Mouse (Mus musculus) inflammation-experienced regulatory T-cells, adult 6 months (primary cell): Measurements from ENCODE around the gene Ankub1. TPM values are rescaled to one million over a fixed set of nuclear protein-coding genes. Genes with fewer than 3 reads are reported as not detected.

Experiments used
- ATAC-seq: one replicate; pipeline ENCODE4 v1.8.0; 2017
- polyA plus RNA-seq, 3 experiments: library from polyadenylated mRNA; unstranded; fragments of 100-300 nt; shearing (Covaris generic); gene quantifications; one replicate each; pipeline ENCODE4 v1.2.1; 2017

The Ankub1 gene
- polyA plus RNA-seq, 3 experiments from 2014 or later: 0.35 TPM; not detected in 2

DNA sequence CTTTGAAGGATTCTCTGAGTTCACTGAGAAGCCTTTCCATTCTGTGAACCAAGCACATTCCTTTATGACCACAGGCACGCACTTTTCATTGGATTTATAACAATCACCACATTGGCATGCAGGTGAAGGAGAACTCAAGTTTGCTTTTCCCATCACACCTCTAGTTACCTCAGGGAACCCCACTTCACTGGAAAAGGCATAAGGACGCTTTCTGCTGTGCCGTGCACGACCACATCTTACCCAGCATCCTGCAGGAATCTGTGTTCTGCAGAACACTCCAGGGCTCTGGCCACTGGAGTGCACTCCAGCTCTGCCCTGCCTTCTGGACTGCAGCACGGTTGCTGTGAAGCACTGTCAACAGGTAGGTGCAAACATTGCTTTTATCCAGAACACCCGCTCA is 55.0 kb downstream of the Ankub1 start:
- no peak for ATAC-seq

DNA sequence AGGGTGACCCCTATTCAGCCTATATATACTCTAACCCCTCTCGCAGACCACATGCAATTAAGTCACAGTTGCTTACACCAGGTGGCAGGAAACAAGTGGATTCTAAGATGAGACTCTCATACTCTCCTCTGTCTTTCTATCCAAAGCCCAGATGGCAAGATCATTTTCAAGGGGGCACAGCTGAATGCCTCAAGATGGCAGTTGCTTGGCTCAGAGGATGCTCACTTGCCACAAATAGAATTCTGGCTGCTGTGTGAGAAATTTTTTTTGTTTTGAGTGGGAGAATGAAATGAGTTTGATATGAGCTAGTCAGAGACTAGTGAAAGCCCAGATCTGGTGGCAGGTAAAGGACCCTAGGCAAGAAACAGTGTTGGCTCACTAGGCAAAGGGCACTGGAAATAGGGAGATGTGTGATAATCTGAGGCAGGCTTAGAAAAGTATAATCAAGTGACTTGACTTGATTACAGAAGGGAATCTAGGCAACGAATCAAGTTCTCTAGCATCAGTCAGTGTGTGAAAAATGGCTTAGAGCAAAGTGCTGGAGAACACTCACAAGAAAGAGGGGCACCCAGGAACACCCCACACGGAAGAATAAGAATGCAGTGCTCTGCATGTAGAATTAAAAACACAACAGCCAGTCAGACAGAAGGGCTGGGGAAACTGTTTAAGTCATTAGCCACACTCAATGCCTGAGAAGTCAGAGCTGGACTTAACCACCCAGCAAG is 57.7 kb downstream of the Ankub1 start:
- no peak for ATAC-seq

DNA sequence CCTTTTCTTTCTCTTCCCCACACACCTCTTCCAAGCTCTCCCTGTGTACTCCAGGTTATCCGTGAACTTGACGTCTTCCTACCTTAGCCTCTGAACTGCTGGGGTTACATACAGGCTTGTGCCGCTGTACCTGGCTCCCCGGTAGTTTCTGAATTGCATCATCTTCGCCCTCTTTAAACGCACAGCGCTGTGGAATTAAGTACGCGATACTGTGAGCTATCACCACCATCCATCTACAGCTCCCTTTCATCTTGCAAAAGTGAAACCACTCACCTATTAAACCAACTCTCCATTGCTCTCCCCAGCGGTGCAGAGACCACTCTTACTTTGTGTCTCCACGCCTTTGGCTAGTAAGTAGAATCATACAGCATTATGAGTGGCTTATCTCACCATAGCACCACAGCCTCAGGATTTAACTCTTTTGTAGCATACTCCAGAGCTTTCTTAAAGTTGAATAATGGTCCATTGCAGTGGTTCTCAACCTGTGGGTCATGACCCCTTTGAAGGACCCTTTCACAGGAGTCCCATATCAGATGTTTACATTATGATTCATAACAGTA is 65.6 kb downstream of the Ankub1 start:
- no peak for ATAC-seq

DNA sequence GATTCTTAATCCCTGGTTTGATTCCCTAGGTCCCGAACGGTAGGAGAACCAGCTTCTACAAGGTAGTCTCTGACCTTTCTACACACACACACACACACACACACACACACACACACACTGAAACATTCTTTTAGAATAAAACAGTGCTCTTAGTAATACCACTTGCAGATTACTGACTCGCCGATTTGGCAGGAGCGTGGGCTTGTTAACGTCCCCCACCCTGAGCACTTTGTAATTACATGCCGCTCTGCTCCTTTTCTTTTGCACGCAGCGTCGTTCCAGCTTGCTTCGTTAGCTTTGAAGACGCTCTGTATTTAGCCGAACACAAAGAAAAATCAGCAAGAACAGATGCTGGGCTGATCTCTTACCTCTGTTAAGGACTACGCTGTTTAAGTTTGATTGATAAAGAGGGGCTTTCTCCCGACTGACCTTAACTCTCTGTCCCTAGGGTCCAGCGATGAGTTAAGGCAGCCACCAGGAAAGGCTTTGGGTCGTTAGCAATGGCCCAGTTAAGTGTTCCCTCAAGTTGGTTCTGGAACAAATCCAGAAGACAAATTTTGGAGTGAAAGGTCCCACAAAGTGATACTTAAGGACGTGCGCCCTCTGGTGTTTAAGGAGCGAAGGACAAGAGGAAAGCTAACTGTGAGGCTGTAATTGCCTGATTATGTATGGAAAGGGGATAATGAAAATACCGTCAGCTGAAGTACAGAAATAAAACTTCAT is 67.2 kb downstream of the Ankub1 start:
- ATAC-seq: peak; percentile 43

DNA sequence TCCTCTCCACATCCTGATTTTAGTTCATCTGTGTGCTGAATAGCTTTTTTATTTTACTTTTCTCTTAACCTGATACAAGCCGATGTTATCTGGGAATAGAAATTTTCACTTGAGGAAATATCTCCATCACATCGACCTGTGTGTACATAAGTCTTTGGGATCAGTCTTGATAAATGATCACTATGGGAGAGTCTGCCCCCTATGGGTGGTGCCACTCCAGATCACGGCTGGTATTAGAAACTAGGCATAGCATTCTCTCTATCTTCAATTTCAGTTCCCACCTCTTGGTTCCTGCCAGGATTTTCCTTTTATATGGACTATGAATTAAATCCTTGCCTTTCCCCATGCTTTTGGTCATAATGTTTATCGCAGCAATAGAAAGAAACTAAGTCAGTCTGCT is 72.9 kb downstream of the Ankub1 start:
- no peak for ATAC-seq

GRCm38 (mm10) chr3:57615652-57616051 is 76.9 kb downstream of the Ankub1 start:
- no peak for ATAC-seq

- ATAC-seq: no peak
Observed at GRCm38 (mm10) chr3:57612430-57612997, 80.1 kb downstream of the Ankub1 start.

GRCm38 (mm10) chr3:57611776-57612175 is 80.8 kb downstream of the Ankub1 start:
- no peak for ATAC-seq

Other genes starting within 250 kb of the Ankub1 start
- under 1 TPM in 2 of 3 experiments, not detected in 1; 0.13 to 0.19 TPM for gene Wwtr1, start 116.9 kb downstream of the Ankub1 start, polyA plus RNA-seq
- 10 to 100 TPM; 68.5 to 75.1 (median 69.8) TPM for gene Commd2, start 41.1 kb downstream of the Ankub1 start, polyA plus RNA-seq
- 10 to 100 TPM; 53.0 to 85.5 (median 65.8) TPM for gene Rnf13, start 43.3 kb upstream of the Ankub1 start, polyA plus RNA-seq
- 10 to 100 TPM; 11.6 to 18.2 (median 15.1) TPM for gene Pfn2, start 155.3 kb upstream of the Ankub1 start, polyA plus RNA-seq